Mouse (Mus musculus) embryonic facial prominence, embryonic 14.5 days (tissue): ENCODE data around the gene Sdk2. TPM values are rescaled to one million over a fixed set of nuclear protein-coding genes. Genes with fewer than 3 reads are reported as not detected.

Experiments
- ATAC-seq: fragments of 200-750 bp; cut with Nextera tagmentation; 2 replicates; pipeline ENCODE4 v1.8.0; 2017; ENCODE audit warnings: low read depth, moderate number of reproducible peaks, moderate TSS enrichment
- DNase-seq: peaks from one replicate; pipeline ENCODE4 v3.0.0-alpha.2; 2015; ENCODE audit warnings: low spot score
- H3K27ac ChIP-seq: fragments of 300-500 bp; sonication (generic); replicated peaks from 2 replicates; pipeline ENCODE4 v1.5.1; 2014; ENCODE audit warnings: low read depth, mild to moderate bottlenecking, low read length, moderate library complexity
- H3K27me3 ChIP-seq: fragments of 300-500 bp; sonication (generic); replicated peaks from 2 replicates; pipeline ENCODE4 v1.6.1; 2014; ENCODE audit warnings: low read length; ENCODE audit not compliant: control insufficient read depth, insufficient read depth
- H3K36me3 ChIP-seq: fragments of 300-500 bp; sonication (generic); 2 replicates; pipeline ENCODE4 v1.6.1; 2014; ENCODE audit warnings: low read length, mixed read lengths; ENCODE audit not compliant: control insufficient read depth, insufficient read depth
- H3K4me1 ChIP-seq: fragments of 300-500 bp; sonication (generic); 2 replicates; pipeline ENCODE4 v1.6.1; 2014; ENCODE audit warnings: antibody characterized with exemption, low read length; ENCODE audit not compliant: control insufficient read depth, insufficient read depth
- H3K4me2 ChIP-seq: fragments of 300-500 bp; sonication (generic); 2 replicates; pipeline ENCODE4 v1.6.1; 2014; ENCODE audit warnings: low read depth, mild to moderate bottlenecking, low read length, moderate library complexity, mixed read lengths
- H3K4me3 ChIP-seq: fragments of 300-500 bp; sonication (generic); 2 replicates; pipeline ENCODE4 v1.5.1; 2014; ENCODE audit warnings: low read depth, mild to moderate bottlenecking, low read length
- H3K9ac ChIP-seq: fragments of 300-500 bp; sonication (generic); 2 replicates; pipeline ENCODE4 v1.6.1; 2014; ENCODE audit warnings: low read depth, mild to moderate bottlenecking, low read length, moderate library complexity, mixed read lengths
- H3K9me3 ChIP-seq: fragments of 300-500 bp; sonication (generic); 2 replicates; pipeline ENCODE4 v1.6.1; 2016; ENCODE audit warnings: low read length; ENCODE audit not compliant: control insufficient read depth
- WGBS: fragments of 180-500 bp; shearing (Covaris S2); extraction: QIAGEN DNeasy Blood & Tissue Kit; methylation state at CpG from one replicate; pipeline ENCODE4 v1.1.7; 2014; 5-methylcytosine and 5-hydroxymethylcytosine counted together
- polyA plus RNA-seq: library from polyadenylated mRNA; unstranded; fragments of >200 nt; fragmentation: Nextera tagmentation; extraction: Ambion mirVana; gene quantifications from 2 replicates; pipeline ENCODE4 v1.2.1, GENCODE M21; 2014

The Sdk2 gene
- polyA plus RNA-seq, 1 experiment from 2014 or later = 6.3 TPM

- ATAC-seq (no peak), DNase-seq (no peak)
- no peak overlapping the region for H3K4me2 ChIP-seq
- peaks cover 20% of the 10 kb centered on the region for H3K36me3 ChIP-seq
- 89% methylated on average over 8 of the region's 10 CpGs for WGBS
- no peak overlapping the region for H3K27ac ChIP-seq
- H3K9me3 ChIP-seq = no peaks in the 10 kb centered on the region
- H3K9ac ChIP-seq = no peak overlapping the region
- H3K4me3 ChIP-seq = no peak overlapping the region
- no peaks in the 10 kb centered on the region for H3K27me3 ChIP-seq
- H3K4me1 ChIP-seq = peaks cover 59% of the 10 kb centered on the region
Observed at GRCm38 (mm10) chr11:113731945-113732612, 334.8 kb downstream of the Sdk2 start.

GRCm38 (mm10) chr11:113730879-113731278, 336.0 kb downstream of the Sdk2 start:
- H3K4me3 ChIP-seq = no peak overlapping the region
- ATAC-seq = no peak
- no peaks in the 10 kb centered on the region for H3K27me3 ChIP-seq
- H3K4me2 ChIP-seq = no peak overlapping the region
- H3K27ac ChIP-seq = no peak overlapping the region
- WGBS = 65% methylated on average over 3 of the region's 3 CpGs
- H3K36me3 ChIP-seq = peaks cover 32% of the 10 kb centered on the region
- DNase-seq = no peak
- peaks cover 65% of the 10 kb centered on the region for H3K4me1 ChIP-seq
- H3K9me3 ChIP-seq = no peaks in the 10 kb centered on the region
- no peak overlapping the region for H3K9ac ChIP-seq

GRCm38 (mm10) chr11:113729917-113730316, 336.9 kb downstream of the Sdk2 start:
- H3K36me3 ChIP-seq = peaks cover 38% of the 10 kb centered on the region
- no peak overlapping the region for H3K4me2 ChIP-seq
- no peak for DNase-seq
- H3K9me3 ChIP-seq = no peaks in the 10 kb centered on the region
- H3K27ac ChIP-seq = no peak overlapping the region
- no peak for ATAC-seq
- WGBS = 33% methylated on average over 8 of the region's 8 CpGs
- no peaks in the 10 kb centered on the region for H3K27me3 ChIP-seq
- H3K9ac ChIP-seq = no peak overlapping the region
- H3K4me1 ChIP-seq = peaks cover 59% of the 10 kb centered on the region
- no peak overlapping the region for H3K4me3 ChIP-seq

- DNase-seq (no peak), ATAC-seq (no peak)
- Histone ChIP-seq H3K27me3 (no peaks in the 10 kb centered on the region), H3K27ac (no peak overlapping the region), H3K9me3 (no peaks in the 10 kb centered on the region), H3K4me1 (peaks cover 53% of the 10 kb centered on the region), H3K9ac (no peak overlapping the region), H3K4me2 (no peak overlapping the region), H3K36me3 (peaks cover 45% of the 10 kb centered on the region), H3K4me3 (no peak overlapping the region)
- WGBS = 72% methylated on average over 21 of the region's 21 CpGs
Observed at GRCm38 (mm10) chr11:113729239-113729638, 337.6 kb downstream of the Sdk2 start.

- DNase-seq (no peak), ATAC-seq (no peak)
- Histone ChIP-seq H3K4me1 (peaks cover 41% of the 10 kb centered on the region), H3K4me2 (no peak overlapping the region), H3K4me3 (no peak overlapping the region), H3K9me3 (no peaks in the 10 kb centered on the region), H3K9ac (peak overlapping the region; percentile 15; the same call in 1 of the 2 replicates), H3K27me3 (no peaks in the 10 kb centered on the region), H3K36me3 (peaks cover 47% of the 10 kb centered on the region), H3K27ac (peak overlapping the region; percentile 79)
- WGBS = 37% methylated on average over 6 of the region's 6 CpGs
Observed at GRCm38 (mm10) chr11:113727992-113728391, 338.9 kb downstream of the Sdk2 start.

GRCm38 (mm10) chr11:113726994-113727888, 339.6 kb downstream of the Sdk2 start:
- Histone ChIP-seq H3K27ac (peak overlapping the region; percentile 79), H3K9ac (no peak overlapping the region), H3K27me3 (no peaks in the 10 kb centered on the region), H3K36me3 (peaks cover 47% of the 10 kb centered on the region), H3K4me2 (no peak overlapping the region), H3K4me3 (no peak overlapping the region), H3K9me3 (no peaks in the 10 kb centered on the region), H3K4me1 (peaks cover 40% of the 10 kb centered on the region)
- ATAC-seq (peak; percentile 5; the same call in 1 of the 2 replicates), DNase-seq (peak; percentile 84)
- WGBS = 40% methylated on average over 14 of the region's 14 CpGs
